Mouse (Mus musculus): ENCODE measurements around the gene Cox20. TPM values are rescaled to one million over a fixed set of nuclear protein-coding genes. Genes with fewer than 3 reads are reported as not detected.

The Cox20 gene
- polyA plus RNA-seq, 1 experiment from 2014 or later: 146 TPM

GRCm38 (mm10) chr1:178336289-178336775, 17.4 kb downstream of the Cox20 start:
- peak; percentile 92 for ATAC-seq (ENCODE audit: low FRiP score, low TSS enrichment)
- Histone ChIP-seq H3K36me3 (ENCODE audit: control insufficient read depth, insufficient read depth, low read length) (peaks cover 13% of the 10 kb centered on the region), H3K4me2 (replicated peaks; ENCODE audit: low read depth) (peak overlapping the region; percentile 66), H3K27me3 (ENCODE audit: control insufficient read depth, insufficient read depth, low read length) (no peaks in the 10 kb centered on the region), H3K4me3 (ENCODE audit: low read depth, low read length) (peak overlapping the region; percentile 99), H3K4me1 (replicated peaks; ENCODE audit: control insufficient read depth, insufficient read depth) (no peaks in the 10 kb centered on the region; the same call in 1 of the 2 replicates), H3K9ac (ENCODE audit: low read length) (peak overlapping the region; percentile 100), H3K27ac (replicated peaks) (peak overlapping the region; percentile 100), H3K9me3 (ENCODE audit: control insufficient read depth, low read length) (no peaks in the 10 kb centered on the region)
- under 1% methylated on average over 38 of the region's 53 CpGs for WGBS
- DNase-seq (ENCODE audit: low spot score): peak; percentile 96
- TF ChIP-seq EP300 (optimal IDR thresholded peaks at IDR 0.05): no peak
- TF ChIP-seq CTCF (IDR thresholded peaks at IDR 0.05; ENCODE audit: low read depth): no peak

DNA sequence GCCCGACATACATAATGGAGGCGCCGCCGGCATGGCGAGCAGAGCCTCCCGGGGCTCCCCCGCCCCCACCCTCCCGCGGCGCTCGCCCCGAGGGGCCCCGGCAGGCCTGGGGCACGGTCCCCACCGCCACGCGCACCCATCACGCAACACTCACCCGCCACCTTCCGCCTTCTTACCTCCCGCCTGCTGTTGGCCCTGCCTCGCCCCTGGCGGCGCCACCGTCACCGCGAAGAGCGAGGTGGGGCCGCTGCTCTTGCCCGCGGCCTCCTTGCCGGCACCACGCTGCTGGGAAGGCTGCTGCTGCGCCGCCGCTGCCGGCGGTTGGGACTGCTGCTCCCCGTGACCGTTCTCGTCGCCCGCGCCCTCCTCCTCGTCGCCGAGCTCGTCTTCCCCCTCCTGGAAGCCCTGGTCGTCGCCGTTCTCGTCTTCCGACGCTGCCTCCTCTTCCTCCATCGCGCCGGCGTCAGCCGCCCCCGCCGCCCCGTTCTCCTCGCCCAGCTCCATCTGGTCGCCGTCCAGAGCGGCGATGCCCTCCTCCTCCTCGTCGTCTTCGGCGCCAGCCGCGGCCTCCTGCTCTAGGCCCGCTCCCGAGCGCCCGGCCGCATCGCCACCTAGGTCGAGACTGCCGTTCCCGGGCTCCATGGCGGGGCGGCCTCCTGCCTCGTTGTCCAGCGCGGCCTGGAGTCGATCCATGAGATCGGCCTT, 18.0 kb downstream of the Cox20 start:
- no peak for TF ChIP-seq EP300 (optimal IDR thresholded peaks at IDR 0.05)
- no peak for TF ChIP-seq CTCF (IDR thresholded peaks at IDR 0.05; ENCODE audit: low read depth)
- H3K27me3 ChIP-seq (ENCODE audit: control insufficient read depth, insufficient read depth, low read length): no peaks in the 10 kb centered on the region
- peak overlapping the region; percentile 66 for H3K4me2 ChIP-seq (replicated peaks; ENCODE audit: low read depth)
- peak overlapping the region; percentile 99 for H3K4me3 ChIP-seq (ENCODE audit: low read depth, low read length)
- WGBS: under 1% methylated on average over 70 of the region's 89 CpGs
- DNase-seq (ENCODE audit: low spot score): peak; percentile 64
- H3K27ac ChIP-seq (replicated peaks): peak overlapping the region; percentile 100
- H3K9me3 ChIP-seq (ENCODE audit: control insufficient read depth, low read length): no peaks in the 10 kb centered on the region
- ATAC-seq (ENCODE audit: low FRiP score, low TSS enrichment): peak; percentile 58
- peaks cover 10% of the 10 kb centered on the region for H3K36me3 ChIP-seq (ENCODE audit: control insufficient read depth, insufficient read depth, low read length)
- peak overlapping the region; percentile 100 for H3K9ac ChIP-seq (ENCODE audit: low read length)
- no peaks in the 10 kb centered on the region; the same call in 1 of the 2 replicates for H3K4me1 ChIP-seq (replicated peaks; ENCODE audit: control insufficient read depth, insufficient read depth)

DNA sequence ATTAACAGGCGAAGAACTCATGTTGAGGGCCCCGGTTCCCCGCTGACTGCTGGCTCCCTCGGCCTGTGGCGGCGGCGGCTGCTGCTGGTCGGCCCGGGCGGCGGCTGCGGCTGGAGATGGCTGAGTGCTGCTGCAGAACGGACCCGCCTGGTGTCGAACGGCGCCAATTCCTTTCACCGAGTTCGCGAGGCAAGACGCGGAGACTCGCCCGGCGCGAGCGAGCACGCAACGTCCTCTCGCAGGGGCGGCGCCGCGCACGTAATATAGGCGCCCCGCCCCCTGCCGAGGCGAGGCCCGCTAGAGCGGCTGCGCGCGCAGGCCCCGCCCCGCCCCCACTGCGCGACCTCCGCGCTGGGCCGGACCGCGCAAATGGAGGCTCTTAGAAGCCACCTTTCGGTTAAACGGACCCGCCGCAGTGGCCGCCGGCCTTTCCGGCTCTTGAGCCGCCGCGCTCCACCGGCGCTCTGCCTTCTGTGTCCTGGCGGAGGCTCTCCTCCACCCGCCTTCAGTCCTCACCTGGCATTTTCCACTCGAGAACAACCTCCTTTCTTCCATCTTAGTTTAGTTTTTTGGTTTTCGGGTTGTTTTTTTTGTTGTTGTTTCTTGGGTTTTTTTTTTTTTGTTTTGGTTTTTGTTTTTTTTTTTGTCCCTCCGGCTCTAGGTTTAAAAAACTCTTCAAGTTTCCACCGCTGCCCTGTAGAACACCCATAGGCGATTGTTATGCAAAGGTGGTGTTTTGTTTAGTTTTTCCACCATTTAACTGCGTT, 18.8 kb downstream of the Cox20 start, which contains the start of gene Hnrnpu:
TSS of gene Hnrnpu (minus strand) at position 247 of the 767 bp plus-strand sequence.
- no peaks in the 10 kb centered on the region; the same call in 1 of the 2 replicates for H3K4me1 ChIP-seq (replicated peaks; ENCODE audit: control insufficient read depth, insufficient read depth)
- H3K27ac ChIP-seq (replicated peaks): peak within 1 kb of the TSS; percentile 100
- ATAC-seq (ENCODE audit: low FRiP score, low TSS enrichment) (peak; percentile 90), DNase-seq (ENCODE audit: low spot score) (peak; percentile 95)
- TF ChIP-seq EP300 (optimal IDR thresholded peaks at IDR 0.05) (peak; percentile 21), CTCF (IDR thresholded peaks at IDR 0.05; ENCODE audit: low read depth) (no peak; the same call in 1 of the 2 replicates)
- peak within 1 kb of the TSS; percentile 66 for H3K4me2 ChIP-seq (replicated peaks; ENCODE audit: low read depth)
- no peaks in the 10 kb centered on the region for H3K9me3 ChIP-seq (ENCODE audit: control insufficient read depth, low read length)
- H3K9ac ChIP-seq (ENCODE audit: low read length): peak within 1 kb of the TSS; percentile 100
- H3K36me3 ChIP-seq (ENCODE audit: control insufficient read depth, insufficient read depth, low read length): 0 out of 2 replicates have a peak, but pooled peaks cover 5% of the 10 kb centered on the region
- WGBS: under 1% methylated on average over 71 of the region's 73 CpGs
- no peaks in the 10 kb centered on the region for H3K27me3 ChIP-seq (ENCODE audit: control insufficient read depth, insufficient read depth, low read length)
- H3K4me3 ChIP-seq (ENCODE audit: low read depth, low read length): peak within 1 kb of the TSS; percentile 99

GRCm38 (mm10) chr1:178338318-178338641, 19.4 kb downstream of the Cox20 start:
- Histone ChIP-seq H3K4me1 (replicated peaks; ENCODE audit: control insufficient read depth, insufficient read depth) (no peaks in the 10 kb centered on the region; the same call in 1 of the 2 replicates), H3K27me3 (ENCODE audit: control insufficient read depth, insufficient read depth, low read length) (no peaks in the 10 kb centered on the region), H3K9ac (ENCODE audit: low read length) (peak overlapping the region; percentile 86), H3K36me3 (ENCODE audit: control insufficient read depth, insufficient read depth, low read length) (0 out of 2 replicates have a peak, but pooled peaks cover 3% of the 10 kb centered on the region), H3K4me3 (ENCODE audit: low read depth, low read length) (peak overlapping the region; percentile 99), H3K4me2 (replicated peaks; ENCODE audit: low read depth) (peak overlapping the region; percentile 61), H3K27ac (replicated peaks) (peak overlapping the region; percentile 100), H3K9me3 (ENCODE audit: control insufficient read depth, low read length) (no peaks in the 10 kb centered on the region)
- ATAC-seq (ENCODE audit: low FRiP score, low TSS enrichment): no peak
- TF ChIP-seq EP300 (optimal IDR thresholded peaks at IDR 0.05) (peak; percentile 17), CTCF (IDR thresholded peaks at IDR 0.05; ENCODE audit: low read depth) (no peak)
- peak; percentile 38 for DNase-seq (ENCODE audit: low spot score)
- 5% methylated on average over 6 of the region's 6 CpGs for WGBS

DNA sequence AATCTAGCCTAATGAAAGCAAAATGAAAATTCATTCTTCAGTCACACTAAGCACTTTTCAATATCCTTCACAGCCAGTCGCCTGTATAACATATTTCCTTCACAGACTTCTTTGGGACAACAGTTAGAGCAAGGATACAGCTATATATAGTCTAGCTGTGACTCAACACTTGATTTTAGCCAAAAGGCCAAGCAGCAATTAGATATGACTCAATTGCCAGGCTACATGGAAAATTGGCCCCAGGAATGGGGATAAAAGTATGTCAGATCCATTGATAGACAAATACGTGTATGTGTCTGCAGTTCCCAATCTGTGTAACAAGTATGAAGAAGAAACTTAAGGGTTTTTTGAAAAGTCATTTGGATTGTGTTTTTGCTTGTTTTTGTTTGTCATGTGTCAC, 21.3 kb downstream of the Cox20 start:
- WGBS: 91% methylated on average over 2 of the region's 2 CpGs
- H3K4me3 ChIP-seq (ENCODE audit: low read depth, low read length): no peak overlapping the region
- TF ChIP-seq CTCF (IDR thresholded peaks at IDR 0.05; ENCODE audit: low read depth) (no peak), EP300 (optimal IDR thresholded peaks at IDR 0.05) (no peak)
- H3K4me2 ChIP-seq (replicated peaks; ENCODE audit: low read depth): no peak overlapping the region
- H3K36me3 ChIP-seq (ENCODE audit: control insufficient read depth, insufficient read depth, low read length): no peaks in the 10 kb centered on the region
- no peaks in the 10 kb centered on the region for H3K27me3 ChIP-seq (ENCODE audit: control insufficient read depth, insufficient read depth, low read length)
- DNase-seq (ENCODE audit: low spot score): no peak
- no peak for ATAC-seq (ENCODE audit: low FRiP score, low TSS enrichment)
- H3K27ac ChIP-seq (replicated peaks): no peak overlapping the region
- H3K4me1 ChIP-seq (replicated peaks; ENCODE audit: control insufficient read depth, insufficient read depth): no peaks in the 10 kb centered on the region; the same call in 1 of the 2 replicates
- H3K9me3 ChIP-seq (ENCODE audit: control insufficient read depth, low read length): no peaks in the 10 kb centered on the region
- no peak overlapping the region for H3K9ac ChIP-seq (ENCODE audit: low read length)
